26 mouse cellular contexts compared by ENCODE assay signal in the genomic region with DNA sequence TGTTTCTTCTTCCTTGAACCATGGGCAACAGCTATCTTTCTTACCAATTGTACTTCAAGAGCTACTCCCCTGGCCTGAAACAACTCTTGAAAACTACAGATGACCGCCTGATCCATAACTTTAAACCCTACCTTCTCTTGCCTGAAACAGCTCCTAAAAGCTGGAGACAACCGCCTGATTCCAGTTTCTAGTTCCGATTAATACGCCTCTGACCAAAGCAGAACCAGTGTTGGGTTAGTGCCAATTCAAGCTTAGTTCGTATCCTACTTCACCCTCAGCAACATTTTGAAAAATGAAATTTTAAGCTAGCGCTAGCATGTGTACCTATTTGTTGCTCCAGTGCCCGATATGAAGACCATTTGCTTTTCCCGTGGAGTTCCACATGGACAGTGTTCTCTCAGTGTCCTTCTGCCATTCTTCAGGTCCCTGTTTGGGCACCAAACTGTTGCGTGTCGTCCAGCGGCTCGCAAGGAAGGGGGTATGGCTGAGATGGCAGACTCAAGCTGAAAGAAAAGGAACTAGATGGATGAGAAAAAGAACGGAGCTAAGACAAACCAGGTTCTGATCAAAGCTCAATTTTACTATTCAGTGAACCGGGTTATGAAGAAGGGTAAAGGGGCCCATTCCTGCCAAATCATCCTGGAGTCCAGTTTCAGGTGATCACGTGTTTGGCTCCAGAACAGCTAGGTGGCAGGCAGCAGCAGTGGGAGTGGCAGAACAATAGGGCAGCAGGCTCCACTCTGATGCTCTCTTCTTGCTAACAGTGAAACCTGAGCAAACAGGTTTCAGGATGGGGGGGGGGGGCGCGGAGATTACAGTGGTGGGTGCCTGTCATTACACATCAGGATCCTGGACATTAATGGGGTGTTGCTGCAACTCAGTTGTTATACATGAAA. TPM values are rescaled to one million over a fixed set of nuclear protein-coding genes. Genes with fewer than 3 reads are reported as not detected.
DNase-seq lines count a peak whose midpoint lies in the region; ATAC-seq and TF ChIP-seq lines count a peak whose summit lies in the region.
"Had no signal": no experiment of that assay in that cellular context is flagged by ENCODE, and none has a peak within 500 bp of the region (broad histone marks: within the 10 kb centered on the region; RNA-seq: fewer than 3 reads in every experiment).

No protein-coding gene starts in this region.

- no peaks in the 10 kb centered on the region; the same call in 1 of the 2 replicates for H3K4me1 ChIP-seq in hindbrain, embryonic 10.5 days (replicated peaks)
- no peaks in the 10 kb centered on the region for H3K4me1 ChIP-seq in hindbrain, embryonic 12.5 days
- no peaks in the 10 kb centered on the region for H3K4me1 ChIP-seq in intestine, postnatal 0 days (replicated peaks; ENCODE audit: control insufficient read depth, insufficient read depth, low read length)
- H3K4me1 ChIP-seq in kidney, embryonic 14.5 days (ENCODE audit: control insufficient read depth, insufficient read depth, low read length), result no peaks in the 10 kb centered on the region; the same call in 1 of the 2 replicates
- H3K4me1 ChIP-seq: heart, embryonic 12.5 days; liver, embryonic 15.5 days; lung, embryonic 15.5 days; megakaryocyte, embryonic 14.5 days; midbrain, embryonic 13.5 days had no signal

- H3K27me3 ChIP-seq in hindbrain, embryonic 10.5 days (ENCODE audit: insufficient read depth, poor library complexity, severe bottlenecking), result no peaks in the 10 kb centered on the region
- no peaks in the 10 kb centered on the region for H3K27me3 ChIP-seq in hindbrain, embryonic 12.5 days
- no peaks in the 10 kb centered on the region for H3K27me3 ChIP-seq in intestine, postnatal 0 days (replicated peaks; ENCODE audit: control insufficient read depth, insufficient read depth, low read length)
- no peaks in the 10 kb centered on the region for H3K27me3 ChIP-seq in kidney, embryonic 14.5 days (ENCODE audit: control insufficient read depth, insufficient read depth, low read length)
- H3K27me3 ChIP-seq: CH12.LX; heart, embryonic 12.5 days; liver, embryonic 15.5 days; lung, embryonic 15.5 days; midbrain, embryonic 13.5 days had no signal

- H3K27ac ChIP-seq in hindbrain, embryonic 10.5 days, result no peak overlapping the region
- H3K27ac ChIP-seq in hindbrain, embryonic 12.5 days, result no peak overlapping the region
- no peak overlapping the region; the same call in 1 of the 2 replicates for H3K27ac ChIP-seq in intestine, postnatal 0 days (ENCODE audit: low read depth, low read length)
- H3K27ac ChIP-seq in kidney, embryonic 14.5 days (ENCODE audit: low read depth, low read length), result peak overlapping the region; percentile 42; the same call in 1 of the 2 replicates
- H3K27ac ChIP-seq: liver, embryonic 15.5 days; lung, embryonic 15.5 days; midbrain, embryonic 13.5 days; stomach, postnatal 0 days had no signal

- H3K4me2 ChIP-seq in hindbrain, embryonic 12.5 days (replicated peaks), result no peak overlapping the region
- H3K4me2 ChIP-seq in intestine, postnatal 0 days (replicated peaks; ENCODE audit: low read depth), result no peak overlapping the region
- no peak overlapping the region for H3K4me2 ChIP-seq in kidney, embryonic 14.5 days (replicated peaks; ENCODE audit: low read depth, low read length)
- H3K4me2 ChIP-seq: heart, embryonic 12.5 days; liver, embryonic 15.5 days; lung, embryonic 15.5 days; midbrain, embryonic 13.5 days had no signal

- H3K9ac ChIP-seq in hindbrain, embryonic 12.5 days, result no peak overlapping the region
- no peak overlapping the region for H3K9ac ChIP-seq in intestine, postnatal 0 days (ENCODE audit: low read depth, low read length)
- H3K9ac ChIP-seq in kidney, embryonic 14.5 days (ENCODE audit: low read depth, low read length), result no peak overlapping the region
- H3K9ac ChIP-seq: forebrain, postnatal 0 days; heart, embryonic 12.5 days; liver, embryonic 15.5 days; lung, embryonic 15.5 days; midbrain, embryonic 13.5 days had no signal

- no peak overlapping the region for H3K4me3 ChIP-seq in hindbrain, embryonic 10.5 days
- H3K4me3 ChIP-seq in hindbrain, embryonic 12.5 days, result no peak overlapping the region
- H3K4me3 ChIP-seq in intestine, postnatal 0 days (ENCODE audit: low read depth, low read length), result no peak overlapping the region
- H3K4me3 ChIP-seq in kidney, embryonic 14.5 days (ENCODE audit: low read length), result no peak overlapping the region
- H3K4me3 ChIP-seq: heart, embryonic 12.5 days; liver, embryonic 15.5 days; lung, embryonic 15.5 days; megakaryocyte, embryonic 14.5 days; midbrain, embryonic 13.5 days had no signal

- WGBS in hindbrain, embryonic 10.5 days, result 93% methylated on average over 17 of the region's 17 CpGs
- WGBS in hindbrain, embryonic 12.5 days, result 90% methylated on average over 17 of the region's 17 CpGs
- WGBS in intestine, postnatal 0 days, result 80% methylated on average over 17 of the region's 17 CpGs
- 70% methylated on average over 17 of the region's 17 CpGs for WGBS in kidney, embryonic 14.5 days

- ATAC-seq in hindbrain, embryonic 12.5 days (ENCODE audit: low FRiP score), result no peak
- ATAC-seq in intestine, postnatal 0 days, result peak; percentile 64
- no peak for ATAC-seq in kidney, embryonic 14.5 days (ENCODE audit: low FRiP score, low TSS enrichment)
- ATAC-seq in activated CD4-positive, CD25-positive, alpha-beta regulatory T cell, adult 4 months, result no peak
- ATAC-seq: forebrain, postnatal 0 days; midbrain, embryonic 13.5 days had no signal

- no peaks in the 10 kb centered on the region for H3K36me3 ChIP-seq in hindbrain, embryonic 10.5 days
- H3K36me3 ChIP-seq in hindbrain, embryonic 12.5 days, result no peaks in the 10 kb centered on the region
- peaks cover 13% of the 10 kb centered on the region; the same call in 1 of the 2 replicates for H3K36me3 ChIP-seq in intestine, postnatal 0 days (ENCODE audit: control insufficient read depth, insufficient read depth)
- no peaks in the 10 kb centered on the region for H3K36me3 ChIP-seq in kidney, embryonic 14.5 days (ENCODE audit: control insufficient read depth, insufficient read depth, low read length)
- H3K36me3 ChIP-seq: G1E; heart, embryonic 12.5 days; liver, embryonic 15.5 days; lung, embryonic 15.5 days; midbrain, embryonic 13.5 days had no signal

- DNase-seq in hindbrain, embryonic 10.5 days (ENCODE audit: low spot score), result peak; percentile 1
- peak; percentile 80 to 91 for DNase-seq in kidney, postnatal 25 days
- DNase-seq in urinary bladder, postnatal 25 days (ENCODE audit: low spot score), result no peak
- no peak for DNase-seq in Muller cell, postnatal 12 days (ENCODE audit: inconsistent ontology term)
- DNase-seq: adrenal gland, adult 8-10 months; cerebellum, adult 11-12 months; cerebellum, postnatal 14 days; forebrain, postnatal 0 days; heart, postnatal 10 days; layer of hippocampus, postnatal 36 days; lung, postnatal 36 days; right cerebral cortex, postnatal 14 days; thymus, adult 2 months had no signal

- no peaks in the 10 kb centered on the region for H3K9me3 ChIP-seq in hindbrain, embryonic 10.5 days
- no peaks in the 10 kb centered on the region for H3K9me3 ChIP-seq in hindbrain, embryonic 12.5 days (replicated peaks)
- H3K9me3 ChIP-seq in intestine, postnatal 0 days (ENCODE audit: control insufficient read depth), result no peaks in the 10 kb centered on the region
- H3K9me3 ChIP-seq in kidney, embryonic 14.5 days (ENCODE audit: control insufficient read depth, low read length), result no peaks in the 10 kb centered on the region
- H3K9me3 ChIP-seq: G1E; heart, embryonic 12.5 days; liver, embryonic 15.5 days; lung, embryonic 15.5 days; megakaryocyte, embryonic 14.5 days; midbrain, embryonic 13.5 days had no signal

- peak; percentile 29; the same call in 1 of the 2 replicates for TF ChIP-seq CTCF in intestine, postnatal 0 days (IDR thresholded peaks at IDR 0.05; ENCODE audit: low read depth)

RNA-seq across cellular contexts. Expression of a gene that starts 26.9 kb away (rescaled TPM):
- polyA plus RNA-seq in hindbrain, embryonic 10.5 days (2016; fragmentation: Nextera tagmentation; extraction: Ambion mirVana), result not detected in 2 replicates
- polyA plus RNA-seq in hindbrain, embryonic 12.5 days (2016; fragmentation: Nextera tagmentation; extraction: Ambion mirVana), result not detected in 2 replicates
- not detected in 2 replicates for polyA plus RNA-seq in intestine, postnatal 0 days (2015; fragmentation: Nextera tagmentation; extraction: Ambion mirVana)
- not detected in 2 replicates for polyA plus RNA-seq in kidney, embryonic 14.5 days (2014; fragmentation: Nextera tagmentation; extraction: Ambion mirVana)
- not detected for polyA plus RNA-seq in activated CD4-positive, CD25-positive, alpha-beta regulatory T cell, adult 4 months (2017; shearing (Covaris generic))
- polyA plus RNA-seq: forebrain, postnatal 0 days; G1E; hindbrain, embryonic 11.5 days; liver, embryonic 15.5 days; lung, embryonic 15.5 days; midbrain, embryonic 13.5 days; stomach, postnatal 0 days had no signal

RNA-seq across cellular contexts. Expression of a gene that starts 30.1 kb away (rescaled TPM):
- not detected in 2 replicates for polyA plus RNA-seq in hindbrain, embryonic 10.5 days (2016; fragmentation: Nextera tagmentation; extraction: Ambion mirVana)
- polyA plus RNA-seq in hindbrain, embryonic 12.5 days (2016; fragmentation: Nextera tagmentation; extraction: Ambion mirVana), result not detected in 2 replicates
- 101 and 106 TPM in 2 replicates for polyA plus RNA-seq in intestine, postnatal 0 days (2015; fragmentation: Nextera tagmentation; extraction: Ambion mirVana)
- 0.99 and 1.4 TPM in 2 replicates for polyA plus RNA-seq in kidney, embryonic 14.5 days (2014; fragmentation: Nextera tagmentation; extraction: Ambion mirVana)
- not detected for polyA plus RNA-seq in activated CD4-positive, CD25-positive, alpha-beta regulatory T cell, adult 4 months (2017; shearing (Covaris generic))
- polyA plus RNA-seq: forebrain, postnatal 0 days; G1E; heart, embryonic 12.5 days; hindbrain, embryonic 11.5 days; liver, embryonic 15.5 days; midbrain, embryonic 13.5 days; stomach, postnatal 0 days had no signal

Comparison
In these comparisons a context has a peak if more than half of its experiments do, and no peak if none do; other contexts are left out.
1. DNase-seq: peak in hindbrain, embryonic 10.5 days (single experiment) and kidney, postnatal 25 days (2 of 2); none in urinary bladder, postnatal 25 days (single experiment) and Muller cell, postnatal 12 days (single experiment).
2. RNA of a gene that starts 30.1 kb away (polyA plus RNA-seq): 101 to 106 TPM in intestine, postnatal 0 days; 0.99 to 1.4 TPM in kidney, embryonic 14.5 days, not detected in hindbrain, embryonic 10.5 days, not detected in hindbrain, embryonic 12.5 days and not detected in activated CD4-positive, CD25-positive, alpha-beta regulatory T cell, adult 4 months; every median in the first group is over 10 times any median in the second.